ENCODE assay signal across 13 mouse cellular contexts in the genomic region with DNA sequence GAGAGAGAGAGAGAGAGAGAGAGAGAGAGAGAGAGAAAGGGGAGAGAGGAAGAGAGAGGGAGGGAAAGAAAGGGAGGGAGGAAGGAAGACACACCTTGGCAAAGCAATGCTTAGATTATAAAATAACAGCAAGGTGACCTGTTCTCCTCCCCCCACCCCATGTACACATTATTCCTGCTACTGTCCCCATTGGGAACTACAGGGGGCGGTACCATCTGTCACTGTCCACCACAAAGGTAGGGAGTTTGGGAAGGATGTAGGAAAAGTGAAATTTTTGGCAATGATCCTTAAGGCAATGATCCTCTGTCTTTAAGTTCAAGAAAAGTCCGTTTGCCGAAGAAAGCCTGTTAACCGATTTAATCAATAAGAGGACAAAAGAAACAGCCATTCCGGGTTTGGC.
DNase-seq lines count a peak whose midpoint lies in the region; ATAC-seq and TF ChIP-seq lines count a peak whose summit lies in the region.
"Had no signal": no experiment of that assay in that cellular context is flagged by ENCODE, and none has a peak within 500 bp of the region (broad histone marks: within the 10 kb centered on the region; RNA-seq: fewer than 3 reads in every experiment).

No protein-coding gene starts in this region.

- intact Hi-C loops in heart, postnatal 10 days (cut with DNase I): no loop called here
- intact Hi-C loops in gastrocnemius, postnatal 14 days (cut with DNase I; ENCODE audit: low total_unique reads): no loop called here

- H3K4me3 ChIP-seq in heart, embryonic 13.5 days: no peak overlapping the region
- H3K4me3 ChIP-seq in midbrain, embryonic 11.5 days (ENCODE audit: low read depth, low read length): no peak overlapping the region
- H3K4me3 ChIP-seq in midbrain, embryonic 16.5 days (ENCODE audit: low read depth, low read length): no peak overlapping the region
- H3K4me3 ChIP-seq in limb, embryonic 10.5 days: no peak overlapping the region
- no peak overlapping the region for H3K4me3 ChIP-seq in stomach, postnatal 0 days (ENCODE audit: low read depth, low read length)
- H3K4me3 ChIP-seq: left cerebral cortex, adult 2 months; liver, embryonic 15.5 days had no signal

- WGBS in heart, embryonic 13.5 days: 75% methylated on average over 5 of the region's 5 CpGs
- 82% methylated on average over 5 of the region's 5 CpGs for WGBS in midbrain, embryonic 11.5 days
- WGBS in midbrain, embryonic 16.5 days: 77% methylated on average over 5 of the region's 5 CpGs
- WGBS in limb, embryonic 10.5 days: 77% methylated on average over 5 of the region's 5 CpGs
- WGBS in stomach, postnatal 0 days: 62% methylated on average over 5 of the region's 5 CpGs

- no peak for TF ChIP-seq EP300 in stomach, postnatal 0 days (optimal IDR thresholded peaks at IDR 0.05)

- DNase-seq in heart, postnatal 10 days: no peak
- no peak for DNase-seq in midbrain, embryonic 11.5 days (ENCODE audit: low spot score, missing footprints)
- DNase-seq in limb, embryonic 10.5 days (ENCODE audit: low spot score): no peak
- DNase-seq in stomach, postnatal 0 days (ENCODE audit: low spot score): no peak
- no peak for DNase-seq in gastrocnemius, postnatal 14 days
- DNase-seq in adipocyte (ENCODE audit: low spot score): no peak
- DNase-seq: cerebellum, adult 9-10 months; lung, postnatal 36 days had no signal

- no peak overlapping the region for H3K4me2 ChIP-seq in heart, embryonic 13.5 days
- no peak overlapping the region for H3K4me2 ChIP-seq in midbrain, embryonic 11.5 days
- no peak overlapping the region for H3K4me2 ChIP-seq in midbrain, embryonic 16.5 days (ENCODE audit: low read length)
- no peak overlapping the region for H3K4me2 ChIP-seq in stomach, postnatal 0 days (replicated peaks; ENCODE audit: low read depth)
- H3K4me2 ChIP-seq: liver, embryonic 15.5 days had no signal

- peaks cover 47% of the 10 kb centered on the region for H3K4me1 ChIP-seq in heart, embryonic 13.5 days
- peaks cover 5% of the 10 kb centered on the region; the same call in 1 of the 2 replicates for H3K4me1 ChIP-seq in midbrain, embryonic 11.5 days (ENCODE audit: control insufficient read depth, insufficient read depth, low read length)
- peaks cover 23% of the 10 kb centered on the region for H3K4me1 ChIP-seq in midbrain, embryonic 16.5 days (ENCODE audit: control insufficient read depth, insufficient read depth, low read length)
- peaks cover 33% of the 10 kb centered on the region for H3K4me1 ChIP-seq in limb, embryonic 10.5 days
- no peaks in the 10 kb centered on the region for H3K4me1 ChIP-seq in stomach, postnatal 0 days (replicated peaks; ENCODE audit: control insufficient read depth, insufficient read depth)

- no peaks in the 10 kb centered on the region for H3K27me3 ChIP-seq in heart, embryonic 13.5 days (replicated peaks)
- H3K27me3 ChIP-seq in midbrain, embryonic 11.5 days (ENCODE audit: control insufficient read depth, insufficient read depth, low read length): no peaks in the 10 kb centered on the region
- H3K27me3 ChIP-seq in midbrain, embryonic 16.5 days (ENCODE audit: control insufficient read depth, insufficient read depth, low read depth, low read length): no peaks in the 10 kb centered on the region
- no peaks in the 10 kb centered on the region for H3K27me3 ChIP-seq in limb, embryonic 10.5 days (ENCODE audit: low read depth, poor library complexity, severe bottlenecking)
- H3K27me3 ChIP-seq in stomach, postnatal 0 days (ENCODE audit: control insufficient read depth, insufficient read depth, low read length): no peaks in the 10 kb centered on the region
- H3K27me3 ChIP-seq: liver, embryonic 15.5 days had no signal

- no peaks in the 10 kb centered on the region for H3K9me3 ChIP-seq in heart, embryonic 13.5 days
- no peaks in the 10 kb centered on the region for H3K9me3 ChIP-seq in midbrain, embryonic 11.5 days (ENCODE audit: control insufficient read depth, low read length)
- H3K9me3 ChIP-seq in midbrain, embryonic 16.5 days (replicated peaks; ENCODE audit: control insufficient read depth, low read length, poor library complexity, severe bottlenecking): no peaks in the 10 kb centered on the region
- H3K9me3 ChIP-seq in limb, embryonic 10.5 days (replicated peaks): no peaks in the 10 kb centered on the region
- no peaks in the 10 kb centered on the region for H3K9me3 ChIP-seq in stomach, postnatal 0 days (ENCODE audit: control insufficient read depth, low read length)
- H3K9me3 ChIP-seq: liver, embryonic 15.5 days had no signal

- H3K27ac ChIP-seq in heart, embryonic 13.5 days (replicated peaks): peak overlapping the region; percentile 71; the same call in 1 of the 2 replicates
- H3K27ac ChIP-seq in midbrain, embryonic 11.5 days (ENCODE audit: low read depth, low read length): no peak overlapping the region; the same call in 1 of the 2 replicates
- no peak overlapping the region for H3K27ac ChIP-seq in midbrain, embryonic 16.5 days (ENCODE audit: low read length)
- H3K27ac ChIP-seq in limb, embryonic 10.5 days: peak overlapping the region; percentile 70
- H3K27ac ChIP-seq in stomach, postnatal 0 days (replicated peaks): no peak overlapping the region
- H3K27ac ChIP-seq: left cerebral cortex, adult 2 months had no signal

- TF ChIP-seq CTCF in stomach, postnatal 0 days (IDR thresholded peaks at IDR 0.05; ENCODE audit: low read depth): 0 out of 2 replicates have a peak, but pooled peaks have one; percentile 4

- ATAC-seq in heart, embryonic 13.5 days (ENCODE audit: extremely low read depth, insufficient number of reproducible peaks, low FRiP score, low TSS enrichment): no peak
- peak; percentile 46; the same call in 1 of the 2 replicates for ATAC-seq in midbrain, embryonic 11.5 days (ENCODE audit: low FRiP score)
- no peak for ATAC-seq in midbrain, embryonic 16.5 days
- ATAC-seq in stomach, postnatal 0 days (ENCODE audit: low FRiP score, low TSS enrichment): no peak
- ATAC-seq: CD4-positive, CD25-positive, alpha-beta regulatory T cell, adult 4 months had no signal

- H3K9ac ChIP-seq in heart, embryonic 13.5 days: no peak overlapping the region
- H3K9ac ChIP-seq in midbrain, embryonic 11.5 days (ENCODE audit: low read length): no peak overlapping the region
- H3K9ac ChIP-seq in midbrain, embryonic 16.5 days (ENCODE audit: low read depth, low read length): no peak overlapping the region
- no peak overlapping the region for H3K9ac ChIP-seq in stomach, postnatal 0 days (ENCODE audit: low read length)
- H3K9ac ChIP-seq: liver, embryonic 15.5 days had no signal

- H3K36me3 ChIP-seq in heart, embryonic 13.5 days: no peaks in the 10 kb centered on the region
- no peaks in the 10 kb centered on the region for H3K36me3 ChIP-seq in midbrain, embryonic 11.5 days (ENCODE audit: control insufficient read depth, insufficient read depth, low read length)
- no peaks in the 10 kb centered on the region for H3K36me3 ChIP-seq in midbrain, embryonic 16.5 days (ENCODE audit: control insufficient read depth, insufficient read depth, low read length)
- no peaks in the 10 kb centered on the region for H3K36me3 ChIP-seq in limb, embryonic 10.5 days
- no peaks in the 10 kb centered on the region for H3K36me3 ChIP-seq in stomach, postnatal 0 days (ENCODE audit: control insufficient read depth, insufficient read depth, low read length)
- H3K36me3 ChIP-seq: liver, embryonic 15.5 days had no signal

Comparison
In these comparisons a context has a peak if more than half of its experiments do, and no peak if none do; other contexts are left out.
1. H3K27ac ChIP-seq: peak in heart, embryonic 13.5 days (single experiment) and limb, embryonic 10.5 days (single experiment); none in midbrain, embryonic 11.5 days (single experiment), midbrain, embryonic 16.5 days (single experiment) and stomach, postnatal 0 days (single experiment).